In the genomic region with DNA sequence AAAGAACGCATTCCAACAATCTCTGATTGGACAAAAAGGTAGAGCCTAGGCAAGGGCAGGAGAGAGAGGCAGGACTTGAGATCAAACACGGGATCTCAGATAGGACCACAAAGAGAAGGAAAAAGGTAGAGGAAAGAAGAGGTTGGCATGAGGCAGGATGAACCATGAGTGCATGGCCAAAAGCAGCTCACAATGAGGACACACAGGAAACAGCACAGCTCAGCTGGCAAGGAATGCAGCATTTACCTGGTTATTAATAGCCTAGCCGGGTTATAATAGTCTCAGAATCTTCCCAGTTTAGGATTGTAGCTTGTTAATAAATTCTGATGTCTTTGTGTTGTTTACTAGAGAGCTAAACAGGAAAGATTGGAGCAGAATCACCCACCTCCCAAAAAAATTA, we compare ENCODE assay signal across 24 mouse cellular contexts. TPM values are rescaled to one million over a fixed set of nuclear protein-coding genes. Genes with fewer than 3 reads are reported as not detected.
DNase-seq lines count a peak whose midpoint lies in the region; ATAC-seq lines count a peak whose summit lies in the region.
"Had no signal": no experiment of that assay in that cellular context is flagged by ENCODE, and none has a peak within 500 bp of the region (broad histone marks: within the 10 kb centered on the region; RNA-seq: fewer than 3 reads in every experiment).

No protein-coding gene starts in this region.

- no peak overlapping the region for H3K4me2 ChIP-seq in midbrain, embryonic 11.5 days
- H3K4me2 ChIP-seq: embryonic facial prominence, embryonic 13.5 days; forebrain, embryonic 12.5 days; kidney, embryonic 15.5 days; midbrain, embryonic 12.5 days; neural tube, embryonic 15.5 days had no signal

- no peaks in the 10 kb centered on the region for H3K27me3 ChIP-seq in midbrain, embryonic 11.5 days (ENCODE audit: control insufficient read depth, insufficient read depth, low read length)
- no peaks in the 10 kb centered on the region for H3K27me3 ChIP-seq in midbrain, embryonic 10.5 days (ENCODE audit: low read depth, poor library complexity, severe bottlenecking)
- H3K27me3 ChIP-seq: embryonic facial prominence, embryonic 13.5 days; forebrain, embryonic 12.5 days; kidney, embryonic 15.5 days; midbrain, embryonic 12.5 days; neural tube, embryonic 15.5 days had no signal

- H3K4me3 ChIP-seq in midbrain, embryonic 11.5 days (ENCODE audit: low read depth, low read length), result no peak overlapping the region
- H3K4me3 ChIP-seq in midbrain, embryonic 10.5 days, result no peak overlapping the region
- H3K4me3 ChIP-seq: embryonic facial prominence, embryonic 13.5 days; erythroblast, embryonic 14.5 days; forebrain, embryonic 12.5 days; kidney, embryonic 15.5 days; midbrain, embryonic 12.5 days; neural tube, embryonic 15.5 days had no signal

- no peaks in the 10 kb centered on the region for H3K9me3 ChIP-seq in midbrain, embryonic 11.5 days (ENCODE audit: control insufficient read depth, low read length)
- H3K9me3 ChIP-seq in midbrain, embryonic 10.5 days (replicated peaks), result no peaks in the 10 kb centered on the region
- H3K9me3 ChIP-seq: embryonic facial prominence, embryonic 13.5 days; forebrain, embryonic 12.5 days; kidney, embryonic 15.5 days; midbrain, embryonic 12.5 days; neural tube, embryonic 15.5 days had no signal

- ATAC-seq in midbrain, embryonic 11.5 days (ENCODE audit: low FRiP score), result no peak
- ATAC-seq: hindbrain, postnatal 0 days; liver, postnatal 0 days; lung, postnatal 0 days had no signal

- no peak overlapping the region for H3K27ac ChIP-seq in midbrain, embryonic 11.5 days (ENCODE audit: low read depth, low read length)
- no peak overlapping the region for H3K27ac ChIP-seq in midbrain, embryonic 10.5 days (replicated peaks)
- H3K27ac ChIP-seq: embryonic facial prominence, embryonic 13.5 days; forebrain, embryonic 12.5 days; hindbrain, postnatal 0 days; kidney, embryonic 15.5 days; midbrain, embryonic 12.5 days; neural tube, embryonic 15.5 days had no signal

- H3K9ac ChIP-seq in midbrain, embryonic 11.5 days (ENCODE audit: low read length), result no peak overlapping the region
- H3K9ac ChIP-seq: embryonic facial prominence, embryonic 13.5 days; forebrain, embryonic 12.5 days; kidney, embryonic 15.5 days; liver, postnatal 0 days; midbrain, embryonic 12.5 days; neural tube, embryonic 15.5 days had no signal

- intact Hi-C loops in heart, postnatal 36 days (cut with DNase I), result no loop called here

- DNase-seq in cerebellum, adult 18-20 months, result peak; percentile 37 to 48
- DNase-seq in cerebellum, adult 11-12 months, result no peak
- peak; percentile 91 for DNase-seq in heart, adult 11 months
- no peak for DNase-seq in heart, postnatal 36 days
- peak; percentile 28 for DNase-seq in midbrain, embryonic 11.5 days (ENCODE audit: low spot score, missing footprints)
- DNase-seq in midbrain, embryonic 10.5 days (ENCODE audit: low spot score), result no peak
- DNase-seq in frontal cortex, postnatal 14 days (ENCODE audit: low spot score in 2 of 2), result no peak
- DNase-seq: adrenal gland, postnatal 14 days; embryo, embryonic 11 days; kidney, adult 11 months; kidney, postnatal 36 days; layer of hippocampus, postnatal 36 days; liver, postnatal 0 days; right cerebral cortex, adult 18-20 months; right cerebral cortex, postnatal 4 days; thymus, postnatal 25 days had no signal

- no peaks in the 10 kb centered on the region for H3K36me3 ChIP-seq in midbrain, embryonic 11.5 days (ENCODE audit: control insufficient read depth, insufficient read depth, low read length)
- peaks cover 40% of the 10 kb centered on the region for H3K36me3 ChIP-seq in midbrain, embryonic 10.5 days

- WGBS in midbrain, embryonic 11.5 days, result 91% methylated on average over 3 of the region's 3 CpGs
- WGBS in midbrain, embryonic 10.5 days, result 86% methylated on average over 3 of the region's 3 CpGs

- H3K4me1 ChIP-seq in midbrain, embryonic 11.5 days (ENCODE audit: control insufficient read depth, insufficient read depth, low read length), result no peaks in the 10 kb centered on the region
- no peaks in the 10 kb centered on the region for H3K4me1 ChIP-seq in midbrain, embryonic 10.5 days
- H3K4me1 ChIP-seq: embryonic facial prominence, embryonic 13.5 days; kidney, embryonic 15.5 days; midbrain, embryonic 12.5 days had no signal

RNA-seq across cellular contexts. Expression of gene Dcaf5, which starts 8.7 kb away (rescaled TPM):
- total RNA-seq in heart, postnatal 36 days (2021), result 10 to 100 TPM; 38.4 TPM
- polyA plus RNA-seq in midbrain, embryonic 11.5 days (2014; fragmentation: Nextera tagmentation; extraction: Ambion mirVana), result 12.9 and 13.5 TPM in 2 replicates
- 10.9 and 17.1 TPM in 2 replicates for polyA plus RNA-seq in midbrain, embryonic 10.5 days (2016; fragmentation: Nextera tagmentation; extraction: Ambion mirVana)

RNA-seq across cellular contexts. Expression of gene Exd2, which starts 35.2 kb away (rescaled TPM):
- total RNA-seq in heart, postnatal 36 days (2021), result 10 to 100 TPM; 12.8 to 14.4 TPM
- 40.3 and 49.2 TPM in 2 replicates for polyA plus RNA-seq in midbrain, embryonic 11.5 days (2014; fragmentation: Nextera tagmentation; extraction: Ambion mirVana)
- polyA plus RNA-seq in midbrain, embryonic 10.5 days (2016; fragmentation: Nextera tagmentation; extraction: Ambion mirVana), result 39.0 and 44.1 TPM in 2 replicates

Comparison
In these comparisons a context has a peak if more than half of its experiments do, and no peak if none do; other contexts are left out.
1. DNase-seq: peak in cerebellum, adult 18-20 months (2 of 2), heart, adult 11 months (single experiment) and midbrain, embryonic 11.5 days (single experiment); none in cerebellum, adult 11-12 months (single experiment), heart, postnatal 36 days (0 of 2), midbrain, embryonic 10.5 days (single experiment) and frontal cortex, postnatal 14 days (0 of 2).